Mouse (Mus musculus) C2C12 (cell line): Measurements from ENCODE around the gene Tbc1d22b. TPM values are rescaled to one million over a fixed set of nuclear protein-coding genes. Genes with fewer than 3 reads are reported as not detected.

Experiments used
- H3K27me3 ChIP-seq: one replicate; pipeline ENCODE4 v1.6.1; 2011; ENCODE audit not compliant: control insufficient read depth, insufficient read depth, insufficient read length
- H3K36me3 ChIP-seq: one replicate; pipeline ENCODE4 v1.6.1; 2011; ENCODE audit not compliant: control insufficient read depth, insufficient read depth
- H3K4me3 ChIP-seq: one replicate; pipeline ENCODE4 v1.5.1; 2011; ENCODE audit warnings: mild to moderate bottlenecking, control low read depth; ENCODE audit not compliant: poor library complexity, insufficient read depth, severe bottlenecking
- H3K79me2 ChIP-seq: one replicate; pipeline ENCODE4 v1.6.1; 2011; ENCODE audit not compliant: control insufficient read depth, insufficient read depth
- H3K79me3 ChIP-seq: one replicate; pipeline ENCODE4 v1.6.1; 2011; ENCODE audit warnings: low read depth, control low read depth
- H3ac ChIP-seq: one replicate; pipeline ENCODE3; 2011; ENCODE audit warnings: low read depth; ENCODE audit not compliant: control insufficient read depth, insufficient read length
- CEBPB ChIP-seq: IDR thresholded peaks from one replicate; pipeline ENCODE4 v1.6.1; 2011; ENCODE audit warnings: low read depth, mild to moderate bottlenecking, control low read depth, moderate library complexity
- CTCF ChIP-seq: IDR thresholded peaks from one replicate; pipeline ENCODE4 v1.5.1; 2011; ENCODE audit not compliant: control insufficient read depth, insufficient read depth, insufficient read length
- FOSL1 ChIP-seq: IDR thresholded peaks from one replicate; pipeline ENCODE4 v1.8.0; 2011; ENCODE audit warnings: mild to moderate bottlenecking, low read length; ENCODE audit not compliant: poor library complexity, insufficient read depth, severe bottlenecking
- MAX ChIP-seq: IDR thresholded peaks from one replicate; pipeline ENCODE4 v1.6.1; 2011; ENCODE audit warnings: mild to moderate bottlenecking, control low read depth
- MYOD1 ChIP-seq: IDR thresholded peaks from one replicate; pipeline ENCODE4 v1.6.1; 2011; ENCODE audit warnings: low read depth; ENCODE audit not compliant: control insufficient read depth, insufficient read length
- MYOG ChIP-seq: IDR thresholded peaks from one replicate; pipeline ENCODE4 v1.6.1; 2011; ENCODE audit not compliant: control insufficient read depth, insufficient read length; ENCODE audit errors: extremely low read depth
- USF1 ChIP-seq: IDR thresholded peaks from one replicate; pipeline ENCODE4 v1.6.1; 2011; ENCODE audit warnings: low read depth, mild to moderate bottlenecking, control low read depth, moderate library complexity
- polyA plus RNA-seq: library from polyadenylated mRNA; unstranded; fragments of >200 nt; fragmentation: generic; extraction: Trizol; gene quantifications from one replicate; pipeline ENCODE4 v1.2.1, GENCODE M21; 2012; ENCODE audit warnings: missing spikeins

The Tbc1d22b gene
- polyA plus RNA-seq, 1 experiment = 7.9 TPM

GRCm38 (mm10) chr17:29619231-29619630 is 69.6 kb downstream of the Tbc1d22b start:
- peaks cover 37% of the 10 kb centered on the region for H3K79me3 ChIP-seq
- no peaks in the 10 kb centered on the region for H3K27me3 ChIP-seq
- H3K79me2 ChIP-seq = peaks cover 56% of the 10 kb centered on the region
- H3K4me3 ChIP-seq = no peak overlapping the region
- peaks cover 45% of the 10 kb centered on the region for H3K36me3 ChIP-seq
- TF ChIP-seq FOSL1 (no peak), USF1 (no peak), MYOG (no peak), MAX (no peak), CTCF (no peak), MYOD1 (no peak), CEBPB (no peak)
- H3ac ChIP-seq = no peak overlapping the region

GRCm38 (mm10) chr17:29623488-29623887 is 73.9 kb downstream of the Tbc1d22b start:
- Histone ChIP-seq H3K27me3 (no peaks in the 10 kb centered on the region), H3K36me3 (peaks cover 75% of the 10 kb centered on the region), H3K79me2 (peaks cover 18% of the 10 kb centered on the region), H3K79me3 (peaks cover 7% of the 10 kb centered on the region), H3ac (no peak overlapping the region), H3K4me3 (no peak overlapping the region)
- TF ChIP-seq CEBPB = no peak

DNA sequence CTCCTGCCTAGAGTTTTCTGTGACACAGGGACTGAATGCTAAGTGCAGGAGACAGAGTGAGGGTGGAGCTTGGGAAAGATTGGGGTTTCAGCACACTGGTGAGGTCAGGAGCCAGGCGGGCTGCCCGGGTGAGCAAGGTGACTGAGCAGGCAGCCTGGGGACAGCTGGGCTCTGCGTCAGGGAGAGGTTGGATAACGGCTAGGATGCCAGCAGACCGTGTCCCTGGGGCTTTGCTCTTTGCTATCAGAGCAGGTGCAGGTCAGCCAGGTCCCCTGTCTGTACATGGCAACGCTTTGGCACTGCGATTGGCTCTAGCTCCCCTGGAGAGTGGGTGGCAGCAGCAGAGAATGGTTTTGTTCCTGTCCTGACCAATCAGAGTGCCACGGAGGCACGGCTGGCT is 77.7 kb downstream of the Tbc1d22b start:
- H3K36me3 ChIP-seq = peaks cover 79% of the 10 kb centered on the region
- H3K79me3 ChIP-seq = peaks cover 2% of the 10 kb centered on the region
- TF ChIP-seq MYOG (no peak), MAX (no peak), FOSL1 (no peak), USF1 (no peak), CTCF (no peak), MYOD1 (no peak)
- no peak overlapping the region for H3K4me3 ChIP-seq
- H3K27me3 ChIP-seq = no peaks in the 10 kb centered on the region
- no peaks in the 10 kb centered on the region for H3K79me2 ChIP-seq
- H3ac ChIP-seq = no peak overlapping the region

GRCm38 (mm10) chr17:29628946-29629345 is 79.4 kb downstream of the Tbc1d22b start:
- no peak for TF ChIP-seq MYOD1
- TF ChIP-seq MAX = no peak
- TF ChIP-seq USF1 = no peak
- Histone ChIP-seq H3K79me3 (peaks cover 2% of the 10 kb centered on the region), H3K79me2 (no peaks in the 10 kb centered on the region), H3K27me3 (no peaks in the 10 kb centered on the region), H3K4me3 (no peak overlapping the region), H3K36me3 (peaks cover 70% of the 10 kb centered on the region), H3ac (no peak overlapping the region)

DNA sequence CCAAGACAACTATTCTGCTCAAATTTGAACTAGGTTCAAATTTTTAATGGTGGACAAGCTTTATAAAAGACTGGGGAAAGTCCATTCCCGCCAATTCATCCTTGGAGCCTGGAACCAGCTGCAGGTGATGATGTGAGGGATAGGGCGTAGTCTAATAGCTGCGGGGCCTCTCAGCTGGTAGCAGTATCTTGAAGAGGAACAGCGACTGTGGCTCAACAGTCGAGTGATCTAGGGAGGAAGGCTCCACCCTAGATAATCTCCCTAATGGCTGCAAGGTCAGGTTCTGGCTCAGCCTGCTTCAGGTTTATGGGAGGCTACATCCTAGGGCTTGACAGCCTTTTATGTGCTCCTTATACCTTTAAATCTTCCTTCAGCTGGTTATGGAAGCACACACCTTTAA is 80.0 kb downstream of the Tbc1d22b start:
- TF ChIP-seq MYOG (no peak), MYOD1 (no peak), FOSL1 (no peak), CEBPB (no peak), CTCF (no peak), USF1 (no peak)
- no peaks in the 10 kb centered on the region for H3K79me2 ChIP-seq
- H3ac ChIP-seq = no peak overlapping the region
- no peaks in the 10 kb centered on the region for H3K27me3 ChIP-seq
- peaks cover 2% of the 10 kb centered on the region for H3K79me3 ChIP-seq
- H3K36me3 ChIP-seq = peaks cover 68% of the 10 kb centered on the region
- H3K4me3 ChIP-seq = no peak overlapping the region

DNA sequence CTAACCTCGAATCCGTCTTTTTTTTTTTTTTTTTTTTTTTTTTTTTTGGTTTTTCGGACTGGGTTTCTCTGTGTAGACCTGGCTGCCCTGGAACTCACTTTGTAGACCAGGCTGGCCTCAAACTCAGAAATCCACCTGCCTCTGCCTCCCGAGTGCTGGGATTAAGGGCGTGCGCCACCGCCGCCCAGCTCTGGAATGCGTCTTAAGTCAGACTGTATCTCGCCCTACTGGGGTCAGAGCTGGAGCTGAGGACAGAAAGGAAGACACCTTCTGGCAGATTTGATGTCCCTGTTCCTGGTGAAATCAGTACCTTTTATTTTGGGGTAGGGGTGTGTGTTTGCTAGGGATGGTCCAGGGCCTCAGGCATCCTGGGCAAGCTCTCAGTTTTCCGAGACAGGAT is 82.7 kb downstream of the Tbc1d22b start:
- TF ChIP-seq CTCF = no peak
- no peak for TF ChIP-seq FOSL1
- Histone ChIP-seq H3K79me3 (no peaks in the 10 kb centered on the region), H3K4me3 (no peak overlapping the region), H3K27me3 (no peaks in the 10 kb centered on the region), H3K36me3 (peaks cover 70% of the 10 kb centered on the region), H3K79me2 (no peaks in the 10 kb centered on the region), H3ac (no peak overlapping the region)

DNA sequence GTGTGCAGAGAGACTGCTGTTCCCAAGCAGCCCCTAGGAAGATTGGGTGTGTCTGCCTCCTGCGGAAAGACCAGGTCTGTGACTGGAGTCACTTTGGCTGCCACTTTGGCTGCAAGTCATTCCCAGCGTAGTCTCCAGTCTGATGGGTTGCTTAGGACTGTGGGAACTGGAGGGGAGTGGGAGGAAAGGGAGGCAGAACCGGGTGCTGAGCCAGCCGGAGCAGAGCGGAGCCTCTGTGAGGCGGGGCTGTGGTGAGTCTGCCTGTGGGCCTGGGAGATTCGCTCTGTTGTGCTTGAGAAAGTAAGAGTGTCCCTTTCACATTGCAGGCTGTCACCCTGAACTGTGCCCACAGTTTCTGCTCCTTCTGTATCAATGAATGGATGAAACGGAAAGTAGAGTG is 85.9 kb downstream of the Tbc1d22b start:
- peaks cover 72% of the 10 kb centered on the region for H3K36me3 ChIP-seq
- TF ChIP-seq MAX = no peak
- TF ChIP-seq FOSL1 = no peak
- TF ChIP-seq MYOD1 = no peak
- no peak for TF ChIP-seq CEBPB
- TF ChIP-seq CTCF = no peak
- TF ChIP-seq MYOG = no peak
- TF ChIP-seq USF1 = no peak

More for the DNA sequence above, 85.9 kb downstream of the Tbc1d22b start:
- Histone ChIP-seq H3K27me3 (no peaks in the 10 kb centered on the region), H3K4me3 (no peak overlapping the region), H3K79me3 (no peaks in the 10 kb centered on the region), H3ac (no peak overlapping the region), H3K79me2 (no peaks in the 10 kb centered on the region)
